14 mouse cellular contexts compared by ENCODE assay signal in the genomic region with DNA sequence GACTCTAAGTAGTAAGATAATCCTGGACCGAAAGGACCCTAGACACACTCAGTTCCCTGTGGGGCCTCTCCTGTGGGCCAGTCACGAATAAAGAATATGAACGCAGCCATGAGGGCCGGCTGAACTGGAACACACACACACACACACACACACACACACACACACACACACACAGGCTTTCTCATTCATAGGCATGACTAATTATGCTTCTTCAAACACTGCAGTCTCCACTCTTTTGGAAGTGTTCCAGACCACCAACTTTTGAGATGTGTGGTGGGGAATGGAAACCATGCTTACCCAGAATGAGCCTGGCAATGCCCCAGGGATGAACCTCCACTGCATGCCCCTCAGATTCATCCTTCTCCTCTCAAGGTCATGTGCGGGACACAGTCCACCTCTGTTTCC. TPM values are rescaled to one million over a fixed set of nuclear protein-coding genes. Genes with fewer than 3 reads are reported as not detected.
A peak's percentile ranks its signal among the peaks of the same experiment; 100 is the strongest.
DNase-seq lines count a peak whose midpoint lies in the region; ATAC-seq and TF ChIP-seq lines count a peak whose summit lies in the region.
"Had no signal": no experiment of that assay in that cellular context is flagged by ENCODE, and none has a peak within 500 bp of the region (broad histone marks: within the 10 kb centered on the region; RNA-seq: fewer than 3 reads in every experiment).

No protein-coding gene starts in this region.

- WGBS in lung, embryonic 14.5 days = 50% methylated on average over 5 of the region's 5 CpGs
- WGBS in embryonic facial prominence, embryonic 10.5 days = 84% methylated on average over 5 of the region's 5 CpGs
- WGBS in forebrain, embryonic 16.5 days = 31% methylated on average over 5 of the region's 5 CpGs

- no peak overlapping the region for H3K4me3 ChIP-seq in lung, embryonic 14.5 days (ENCODE audit: low read depth, low read length)
- no peak overlapping the region for H3K4me3 ChIP-seq in embryonic facial prominence, embryonic 10.5 days
- H3K4me3 ChIP-seq in forebrain, embryonic 16.5 days (replicated peaks; ENCODE audit: low read length) = no peak overlapping the region
- H3K4me3 ChIP-seq: left cerebral cortex, adult 2 months had no signal

- peak; percentile 56 for DNase-seq in lung, embryonic 14.5 days
- DNase-seq in lung, postnatal 4 days = no peak
- DNase-seq in embryonic facial prominence, embryonic 10.5 days (ENCODE audit: low spot score) = no peak
- DNase-seq in retina, postnatal 1 day = peak; percentile 81
- no peak for DNase-seq in urinary bladder, postnatal 36 days (ENCODE audit: low spot score in 2 of 2)
- no peak for DNase-seq in right cerebral cortex, postnatal 4 days
- DNase-seq in liver = no peak
- DNase-seq: cerebellum, adult 18-20 months; heart, postnatal 10 days; kidney, adult 11 months; kidney, postnatal 4 days had no signal

- H3K9ac ChIP-seq in lung, embryonic 14.5 days = no peak overlapping the region
- H3K9ac ChIP-seq in forebrain, embryonic 16.5 days (replicated peaks; ENCODE audit: low read depth, low read length) = no peak overlapping the region
- H3K9ac ChIP-seq: liver, embryonic 14.5 days had no signal

- peak; percentile 60; the same call in 1 of the 2 replicates for ATAC-seq in lung, embryonic 14.5 days (ENCODE audit: insufficient read depth)
- ATAC-seq in forebrain, embryonic 16.5 days = peak; percentile 49; the same call in 1 of the 2 replicates

- no peaks in the 10 kb centered on the region for H3K9me3 ChIP-seq in lung, embryonic 14.5 days (ENCODE audit: low read depth, low read length)
- H3K9me3 ChIP-seq in embryonic facial prominence, embryonic 10.5 days = no peaks in the 10 kb centered on the region
- no peaks in the 10 kb centered on the region for H3K9me3 ChIP-seq in forebrain, embryonic 16.5 days (ENCODE audit: control insufficient read depth, low read length)

- H3K36me3 ChIP-seq in lung, embryonic 14.5 days (ENCODE audit: insufficient read depth) = no peaks in the 10 kb centered on the region
- H3K36me3 ChIP-seq in embryonic facial prominence, embryonic 10.5 days (replicated peaks) = no peaks in the 10 kb centered on the region
- no peaks in the 10 kb centered on the region for H3K36me3 ChIP-seq in forebrain, embryonic 16.5 days (ENCODE audit: control insufficient read depth, insufficient read depth)

- no peak overlapping the region for H3K27ac ChIP-seq in lung, embryonic 14.5 days (ENCODE audit: low read depth)
- H3K27ac ChIP-seq in embryonic facial prominence, embryonic 10.5 days (replicated peaks) = 0 out of 2 replicates have a peak overlapping the region, but pooled peaks have one; percentile 16
- H3K27ac ChIP-seq in forebrain, embryonic 16.5 days (ENCODE audit: low read length) = no peak overlapping the region
- H3K27ac ChIP-seq: left cerebral cortex, adult 2 months; liver, embryonic 14.5 days had no signal

- TF ChIP-seq CTCF in lung, embryonic 14.5 days (IDR thresholded peaks at IDR 0.05; ENCODE audit: low read depth) = no peak

- H3K4me1 ChIP-seq in lung, embryonic 14.5 days (ENCODE audit: insufficient read depth) = no peaks in the 10 kb centered on the region
- peaks cover 51% of the 10 kb centered on the region for H3K4me1 ChIP-seq in embryonic facial prominence, embryonic 10.5 days
- 0 out of 2 replicates have a peak, but pooled peaks cover 7% of the 10 kb centered on the region for H3K4me1 ChIP-seq in forebrain, embryonic 16.5 days (replicated peaks; ENCODE audit: control insufficient read depth, insufficient read depth, low read length)

- no peaks in the 10 kb centered on the region; the same call in 1 of the 2 replicates for H3K27me3 ChIP-seq in lung, embryonic 14.5 days (ENCODE audit: insufficient read depth, low read length)
- no peaks in the 10 kb centered on the region for H3K27me3 ChIP-seq in embryonic facial prominence, embryonic 10.5 days (replicated peaks; ENCODE audit: low read depth, poor library complexity, severe bottlenecking)
- no peaks in the 10 kb centered on the region; the same call in 1 of the 2 replicates for H3K27me3 ChIP-seq in forebrain, embryonic 16.5 days (replicated peaks; ENCODE audit: control insufficient read depth, insufficient read depth, low read length)

- no peak overlapping the region for H3K4me2 ChIP-seq in lung, embryonic 14.5 days
- H3K4me2 ChIP-seq in forebrain, embryonic 16.5 days (ENCODE audit: low read length) = no peak overlapping the region

RNA-seq across cellular contexts. Expression of a gene that starts 45.8 kb away (rescaled TPM):
- 7.8 and 9.8 TPM in 2 replicates for polyA plus RNA-seq in lung, embryonic 14.5 days (2014; fragmentation: Nextera tagmentation; extraction: Ambion mirVana)
- polyA plus RNA-seq in embryonic facial prominence, embryonic 10.5 days (2016; fragmentation: Nextera tagmentation; extraction: Ambion mirVana) = 44.0 and 48.2 TPM in 2 replicates
- polyA plus RNA-seq in forebrain, embryonic 16.5 days (2015; fragmentation: Nextera tagmentation; extraction: Ambion mirVana) = 23.8 and 24.8 TPM in 2 replicates

Comparison
In these comparisons a context has a peak if more than half of its experiments do, and no peak if none do; other contexts are left out.
1. DNase-seq: peak in lung, embryonic 14.5 days (single experiment) and retina, postnatal 1 day (single experiment); none in lung, postnatal 4 days (0 of 2), embryonic facial prominence, embryonic 10.5 days (single experiment), urinary bladder, postnatal 36 days (0 of 2), right cerebral cortex, postnatal 4 days (single experiment) and liver (single experiment).